Comparison of ENCODE assay signal across 8 mouse cellular contexts in the genomic region with DNA sequence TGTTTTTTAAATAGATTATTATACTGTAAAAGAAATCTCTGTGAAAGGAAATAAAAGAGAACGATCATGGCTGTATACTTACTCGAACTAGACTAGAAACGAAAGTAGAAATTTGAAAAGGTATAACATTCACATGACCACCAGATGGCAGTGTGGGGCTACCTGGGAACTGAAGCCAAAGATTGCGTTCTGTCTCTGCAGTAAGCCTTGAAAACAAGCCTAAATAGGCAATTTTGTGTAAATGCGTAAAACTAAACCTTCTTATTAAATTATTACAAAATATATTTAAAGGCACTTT. TPM values are rescaled to one million over a fixed set of nuclear protein-coding genes. Genes with fewer than 3 reads are reported as not detected.
DNase-seq lines count a peak whose midpoint lies in the region; ATAC-seq and TF ChIP-seq lines count a peak whose summit lies in the region.

No protein-coding gene starts in this region.

- H3K79me2 ChIP-seq in myocyte (ENCODE audit: control insufficient read depth, insufficient read depth) = no peaks in the 10 kb centered on the region

- no peak overlapping the region for H3K4me3 ChIP-seq in embryonic facial prominence, embryonic 11.5 days (ENCODE audit: low read depth, low read length)
- no peak overlapping the region for H3K4me3 ChIP-seq in myocyte
- peak overlapping the region; percentile 6; the same call in 1 of the 2 replicates for H3K4me3 ChIP-seq in stomach, embryonic 14.5 days (ENCODE audit: low read depth, low read length)

- H3K4me2 ChIP-seq in embryonic facial prominence, embryonic 11.5 days (ENCODE audit: low read depth, low read length) = no peak overlapping the region
- H3K4me2 ChIP-seq in myocyte (ENCODE audit: low read depth) = peak overlapping the region; percentile 68
- 0 out of 2 replicates have a peak overlapping the region, but pooled peaks have one; percentile 18 for H3K4me2 ChIP-seq in stomach, embryonic 14.5 days (replicated peaks; ENCODE audit: low read depth, low read length)

- no peaks in the 10 kb centered on the region for H3K9me3 ChIP-seq in embryonic facial prominence, embryonic 11.5 days (replicated peaks; ENCODE audit: control insufficient read depth, low read length)
- no peaks in the 10 kb centered on the region for H3K9me3 ChIP-seq in stomach, embryonic 14.5 days (ENCODE audit: control insufficient read depth, low read depth, low read length)

- H3K27me3 ChIP-seq in embryonic facial prominence, embryonic 11.5 days (ENCODE audit: control insufficient read depth, insufficient read depth, low read length) = no peaks in the 10 kb centered on the region
- H3K27me3 ChIP-seq in myocyte (ENCODE audit: control insufficient read depth, insufficient read depth, insufficient read length) = no peaks in the 10 kb centered on the region
- no peaks in the 10 kb centered on the region for H3K27me3 ChIP-seq in stomach, embryonic 14.5 days (ENCODE audit: control insufficient read depth, insufficient read depth, low read length)

- no peak overlapping the region for H3ac ChIP-seq in myocyte (ENCODE audit: control insufficient read depth, insufficient read length)

- WGBS in embryonic facial prominence, embryonic 11.5 days = 32% methylated on average over 5 of the region's 5 CpGs
- 31% methylated on average over 5 of the region's 5 CpGs for WGBS in stomach, embryonic 14.5 days

- ATAC-seq in embryonic facial prominence, embryonic 11.5 days (replicated peaks; ENCODE audit: insufficient number of reproducible peaks, low FRiP score, low TSS enrichment, low read depth) = no peak
- no peak for ATAC-seq in stomach, embryonic 14.5 days (ENCODE audit: insufficient number of reproducible peaks, insufficient read depth, low FRiP score, low read depth)

- DNase-seq in 3134 (ENCODE audit: extremely low read depth, insufficient read length, low spot score) = peak; percentile 8
- peak; percentile 63 for DNase-seq in adrenal gland, adult 2 months
- peak; percentile 77 for DNase-seq in embryonic facial prominence, embryonic 11.5 days (ENCODE audit: low spot score)
- peak; percentile 10 to 58 for DNase-seq in heart, adult 9 months (ENCODE audit: low spot score in 2 of 2)
- DNase-seq in kidney, adult 8-10 months = peak; percentile 32 to 40
- DNase-seq in liver = peak; percentile 52

- no peak overlapping the region for H3K9ac ChIP-seq in embryonic facial prominence, embryonic 11.5 days (replicated peaks; ENCODE audit: low read length)
- no peak overlapping the region for H3K9ac ChIP-seq in stomach, embryonic 14.5 days (replicated peaks; ENCODE audit: low read depth, low read length)

- H3K4me1 ChIP-seq in embryonic facial prominence, embryonic 11.5 days (ENCODE audit: control insufficient read depth, insufficient read depth, low read length) = no peaks in the 10 kb centered on the region
- H3K4me1 ChIP-seq in stomach, embryonic 14.5 days (ENCODE audit: control insufficient read depth, insufficient read depth, low read length) = no peaks in the 10 kb centered on the region

- H3K27ac ChIP-seq in embryonic facial prominence, embryonic 11.5 days (replicated peaks; ENCODE audit: low read depth, low read length) = no peak overlapping the region
- no peak overlapping the region for H3K27ac ChIP-seq in stomach, embryonic 14.5 days (ENCODE audit: low read length)

- no peaks in the 10 kb centered on the region for H3K36me3 ChIP-seq in embryonic facial prominence, embryonic 11.5 days (replicated peaks; ENCODE audit: control insufficient read depth, insufficient read depth, low read depth, low read length)
- no peaks in the 10 kb centered on the region for H3K36me3 ChIP-seq in myocyte (ENCODE audit: control insufficient read depth, insufficient read depth)
- H3K36me3 ChIP-seq in stomach, embryonic 14.5 days (ENCODE audit: control insufficient read depth, insufficient read depth, low read length) = no peaks in the 10 kb centered on the region

- no peak for TF ChIP-seq POLR2A in myocyte (IDR thresholded peaks at IDR 0.05; ENCODE audit: insufficient read length, low read depth)

TF ChIP-seq in myocyte, 11 proteins besides CTCF, POLR2A, EP300 and RAD21:
- TF ChIP-seq MAX (IDR thresholded peaks at IDR 0.05; ENCODE audit: low read depth) (no peak), POLR2AphosphoS2 (IDR thresholded peaks at IDR 0.05; ENCODE audit: insufficient read length, low read depth) (no peak), TCF3 (IDR thresholded peaks at IDR 0.05; ENCODE audit: insufficient read length, low read depth) (no peak), E2F4 (IDR thresholded peaks at IDR 0.05; ENCODE audit: insufficient read depth) (no peak), TCF12 (IDR thresholded peaks at IDR 0.05; ENCODE audit: insufficient read depth, poor library complexity, severe bottlenecking) (no peak), REST (IDR thresholded peaks at IDR 0.05; ENCODE audit: insufficient read depth, insufficient read length) (no peak), CEBPB (IDR thresholded peaks at IDR 0.05; ENCODE audit: insufficient read depth, poor library complexity, severe bottlenecking) (no peak), MYOD1 (IDR thresholded peaks at IDR 0.05; ENCODE audit: control insufficient read depth in 1 of 3, insufficient read length in 2 of 3, low read depth in 2 of 3) (no peak), USF1 (IDR thresholded peaks at IDR 0.05; ENCODE audit: low read depth) (no peak), MYOG (IDR thresholded peaks at IDR 0.05; ENCODE audit: control insufficient read depth in 1 of 3, insufficient read depth in 1 of 3, insufficient read length in 2 of 3, low read depth in 2 of 3) (no peak), SRF (IDR thresholded peaks at IDR 0.05; ENCODE audit: control insufficient read depth, insufficient read length, low read depth) (no peak)

RNA-seq across cellular contexts. Expression of a gene that starts 38.5 kb away (rescaled TPM):
- total RNA-seq in adrenal gland, adult 2 months (2021) = not detected
- polyA plus RNA-seq in adrenal gland, adult 2 months (2012; rRNA removed) = not detected in 2 replicates
- polyA plus RNA-seq in embryonic facial prominence, embryonic 11.5 days (2014; fragmentation: Nextera tagmentation; extraction: Ambion mirVana) = 0.38 TPM in 1 of 2 replicates, not detected in the other
- not detected for polyA plus RNA-seq in myocyte (2012; fragmentation: generic; extraction: Trizol)
- polyA plus RNA-seq in stomach, embryonic 14.5 days (2014; fragmentation: Nextera tagmentation; extraction: Ambion mirVana) = 2.3 and 2.8 TPM in 2 replicates

RNA-seq across cellular contexts. Expression of a gene that starts 51.2 kb away (rescaled TPM):
- not detected for total RNA-seq in adrenal gland, adult 2 months (2021)
- polyA plus RNA-seq in adrenal gland, adult 2 months (2012; rRNA removed) = not detected in 2 replicates
- not detected in 2 replicates for polyA plus RNA-seq in embryonic facial prominence, embryonic 11.5 days (2014; fragmentation: Nextera tagmentation; extraction: Ambion mirVana)
- not detected for polyA plus RNA-seq in myocyte (2012; fragmentation: generic; extraction: Trizol)
- polyA plus RNA-seq in stomach, embryonic 14.5 days (2014; fragmentation: Nextera tagmentation; extraction: Ambion mirVana) = not detected in 2 replicates

Comparison
In these comparisons a context has a peak if more than half of its experiments do, and no peak if none do; other contexts are left out.
1. DNase-seq: peak in every context shown above with its lines; median percentile 77 in embryonic facial prominence, embryonic 11.5 days; 63 in adrenal gland, adult 2 months; 52 in liver; 36 in kidney, adult 8-10 months; 34 in heart, adult 9 months; 8 in 3134.